Mouse (Mus musculus) myocyte (in vitro differentiated cells): ENCODE results near the gene Secisbp2l. TPM values are rescaled to one million over a fixed set of nuclear protein-coding genes. Genes with fewer than 3 reads are reported as not detected.

Experiments
- H3K27me3 ChIP-seq: one replicate; pipeline ENCODE4 v1.6.1; 2011; ENCODE audit not compliant: control insufficient read depth, insufficient read depth, insufficient read length
- H3K36me3 ChIP-seq: one replicate; pipeline ENCODE4 v1.6.1; 2011; ENCODE audit not compliant: control insufficient read depth, insufficient read depth
- H3K4me2 ChIP-seq: one replicate; pipeline ENCODE4 v1.6.1; 2011; ENCODE audit warnings: low read depth, control low read depth
- H3K4me3 ChIP-seq: one replicate; pipeline ENCODE4 v1.5.1; 2011; ENCODE audit warnings: mild to moderate bottlenecking, control low read depth, moderate library complexity
- H3K79me2 ChIP-seq: one replicate; pipeline ENCODE4 v1.6.1; 2011; ENCODE audit not compliant: control insufficient read depth, insufficient read depth
- H3ac ChIP-seq: one replicate; pipeline ENCODE4 v1.6.1; 2011; ENCODE audit not compliant: control insufficient read depth, insufficient read length
- CEBPB ChIP-seq: IDR thresholded peaks from 2 replicates; pipeline ENCODE4 v1.6.1; 2011; ENCODE audit warnings: mild to moderate bottlenecking, moderate library complexity; ENCODE audit not compliant: poor library complexity, insufficient read depth, severe bottlenecking
- E2F4 ChIP-seq: IDR thresholded peaks from one replicate; pipeline ENCODE4 v1.6.1; 2011; ENCODE audit warnings: mild to moderate bottlenecking, control low read depth, moderate library complexity; ENCODE audit not compliant: insufficient read depth
- MAX ChIP-seq: IDR thresholded peaks from one replicate; pipeline ENCODE4 v1.6.1; 2011; ENCODE audit warnings: low read depth, mild to moderate bottlenecking, control low read depth
- MYOD1 ChIP-seq, 3 experiments: IDR thresholded peaks; one replicate each; pipeline ENCODE4 v1.6.1; 2011; ENCODE audit warnings: control low read depth in 2 of 3, low read depth in 2 of 3, mild to moderate bottlenecking in 2 of 3, moderate library complexity in 1 of 3; ENCODE audit not compliant: insufficient read length in 2 of 3, control insufficient read depth in 1 of 3
- MYOG ChIP-seq, 3 experiments: IDR thresholded peaks; one replicate each; pipeline ENCODE4 v1.6.1; 2011; ENCODE audit warnings: control low read depth in 2 of 3, low read depth in 2 of 3, mild to moderate bottlenecking in 2 of 3; ENCODE audit not compliant: insufficient read length in 2 of 3, control insufficient read depth in 1 of 3, insufficient read depth in 1 of 3
- POLR2A ChIP-seq: IDR thresholded peaks from one replicate; pipeline ENCODE4 v1.6.1; 2011; ENCODE audit warnings: low read depth, mild to moderate bottlenecking, control low read depth, moderate library complexity; ENCODE audit not compliant: insufficient read length
- POLR2AphosphoS2 ChIP-seq: IDR thresholded peaks from one replicate; pipeline ENCODE4 v1.6.1; 2011; ENCODE audit warnings: low read depth, control low read depth; ENCODE audit not compliant: insufficient read length
- REST ChIP-seq: IDR thresholded peaks from one replicate; pipeline ENCODE4 v1.6.1; 2011; ENCODE audit warnings: mild to moderate bottlenecking, control low read depth, moderate library complexity; ENCODE audit not compliant: insufficient read depth, insufficient read length
- SRF ChIP-seq: IDR thresholded peaks from one replicate; pipeline ENCODE4 v1.6.1; 2011; ENCODE audit warnings: low read depth; ENCODE audit not compliant: control insufficient read depth, insufficient read length
- TCF12 ChIP-seq: IDR thresholded peaks from one replicate; pipeline ENCODE4 v1.6.1; 2011; ENCODE audit warnings: mild to moderate bottlenecking, control low read depth; ENCODE audit not compliant: poor library complexity, insufficient read depth, severe bottlenecking
- TCF3 ChIP-seq: IDR thresholded peaks from one replicate; pipeline ENCODE4 v1.6.1; 2011; ENCODE audit warnings: low read depth, control low read depth; ENCODE audit not compliant: insufficient read length
- USF1 ChIP-seq: IDR thresholded peaks from one replicate; pipeline ENCODE4 v1.6.1; 2011; ENCODE audit warnings: low read depth, mild to moderate bottlenecking, control low read depth, moderate library complexity
- polyA plus RNA-seq: library from polyadenylated mRNA; unstranded; fragments of >200 nt; fragmentation: generic; extraction: Trizol; gene quantifications from one replicate; pipeline ENCODE4 v1.2.1, GENCODE M21; 2012; ENCODE audit warnings: missing spikeins

The Secisbp2l gene
- polyA plus RNA-seq, 1 experiment, result 8.4 TPM

GRCm38 (mm10) chr2:125738718-125739117 is 44.0 kb downstream of the Secisbp2l start:
- H3K27me3 ChIP-seq, result no peaks in the 10 kb centered on the region
- H3K36me3 ChIP-seq, result peaks cover 35% of the 10 kb centered on the region
- H3ac ChIP-seq, result no peak overlapping the region
- no peak overlapping the region for H3K4me3 ChIP-seq
- H3K4me2 ChIP-seq, result no peak overlapping the region
- no peak for TF ChIP-seq E2F4
- TF ChIP-seq USF1, result no peak
- TF ChIP-seq MYOD1 (IDR thresholded peaks at IDR 0.05; ENCODE audit: control insufficient read depth in 1 of 3, insufficient read length in 2 of 3, low read depth in 2 of 3), result no peak
- TF ChIP-seq MAX, result no peak
- no peak for TF ChIP-seq SRF
- no peak for TF ChIP-seq POLR2A
- no peaks in the 10 kb centered on the region for H3K79me2 ChIP-seq

DNA sequence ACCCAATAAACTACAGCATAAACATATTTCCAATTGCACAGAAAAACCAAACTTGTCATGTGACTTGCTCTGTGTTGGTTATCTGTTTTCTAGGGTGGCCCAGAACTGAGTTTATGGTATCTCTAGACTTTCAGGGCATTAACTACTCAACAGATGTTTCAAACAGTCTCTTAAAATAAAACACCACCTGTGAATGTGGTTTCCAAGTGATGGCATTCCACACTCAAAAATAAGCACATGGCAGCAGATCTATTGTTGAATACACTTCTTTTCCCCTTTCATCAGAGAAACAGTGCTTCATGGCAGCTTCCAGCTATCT is 46.7 kb downstream of the Secisbp2l start:
- Histone ChIP-seq H3K4me3 (no peak overlapping the region), H3K79me2 (no peaks in the 10 kb centered on the region), H3K36me3 (peaks cover 24% of the 10 kb centered on the region), H3K27me3 (no peaks in the 10 kb centered on the region), H3ac (no peak overlapping the region), H3K4me2 (peak overlapping the region; percentile 10)
- TF ChIP-seq USF1 (peak; percentile 44), MYOG (IDR thresholded peaks at IDR 0.05; ENCODE audit: control insufficient read depth in 1 of 3, insufficient read depth in 1 of 3, insufficient read length in 2 of 3, low read depth in 2 of 3) (peak in 1 of 3 experiments; percentile 38), POLR2AphosphoS2 (no peak)

DNA sequence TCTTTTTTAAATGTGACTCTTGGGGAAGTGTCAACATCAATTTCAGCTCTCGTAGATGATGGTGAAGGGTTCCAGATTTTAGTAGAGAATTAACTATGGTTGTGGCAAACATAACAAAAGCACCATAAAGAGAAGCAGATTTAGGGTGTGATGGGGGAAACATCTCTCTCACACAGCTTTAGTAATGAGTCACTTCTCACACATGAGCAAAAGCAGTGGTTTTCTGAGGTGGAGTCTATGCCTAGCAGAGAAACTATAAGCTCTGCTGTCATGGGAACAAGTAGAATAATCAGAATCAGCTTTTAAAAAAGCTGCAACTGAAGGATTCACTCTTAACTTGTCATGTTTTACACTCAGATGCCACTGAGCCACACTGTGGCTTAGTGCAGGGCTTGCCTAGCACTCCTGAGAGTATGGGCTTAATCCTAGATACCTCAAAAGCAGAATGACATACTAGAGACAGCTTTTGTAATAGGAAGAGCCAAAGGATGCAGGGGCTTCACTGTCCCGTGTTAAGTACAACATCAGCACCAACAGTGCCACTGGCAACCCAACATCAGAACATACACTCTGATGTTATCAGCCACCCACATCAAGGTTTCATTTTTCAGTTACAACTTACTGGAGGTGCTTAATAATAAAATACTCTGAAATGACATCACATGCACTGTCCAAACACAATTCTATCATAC is 47.2 kb downstream of the Secisbp2l start:
- Histone ChIP-seq H3K4me3 (no peak overlapping the region), H3K27me3 (no peaks in the 10 kb centered on the region), H3ac (no peak overlapping the region), H3K36me3 (peaks cover 24% of the 10 kb centered on the region), H3K79me2 (no peaks in the 10 kb centered on the region), H3K4me2 (peak overlapping the region; percentile 10)
- TF ChIP-seq CEBPB (no peak), E2F4 (no peak), SRF (no peak), POLR2AphosphoS2 (no peak), MYOG (IDR thresholded peaks at IDR 0.05; ENCODE audit: control insufficient read depth in 1 of 3, insufficient read depth in 1 of 3, insufficient read length in 2 of 3, low read depth in 2 of 3) (no peak), MYOD1 (IDR thresholded peaks at IDR 0.05; ENCODE audit: control insufficient read depth in 1 of 3, insufficient read length in 2 of 3, low read depth in 2 of 3) (no peak), POLR2A (no peak), TCF12 (no peak)

GRCm38 (mm10) chr2:125734741-125735140 is 47.9 kb downstream of the Secisbp2l start:
- H3K36me3 ChIP-seq, result peaks cover 20% of the 10 kb centered on the region
- TF ChIP-seq POLR2A, result no peak
- TF ChIP-seq E2F4, result no peak
- peak in 2 of 3 experiments; percentile 54 to 63 for TF ChIP-seq MYOD1 (IDR thresholded peaks at IDR 0.05; ENCODE audit: control insufficient read depth in 1 of 3, insufficient read length in 2 of 3, low read depth in 2 of 3)
- H3K27me3 ChIP-seq, result no peaks in the 10 kb centered on the region
- no peak overlapping the region for H3K4me2 ChIP-seq
- H3K79me2 ChIP-seq, result no peaks in the 10 kb centered on the region
- no peak overlapping the region for H3K4me3 ChIP-seq
- no peak overlapping the region for H3ac ChIP-seq

GRCm38 (mm10) chr2:125731763-125732560 is 50.7 kb downstream of the Secisbp2l start:
- Histone ChIP-seq H3K79me2 (no peaks in the 10 kb centered on the region), H3K36me3 (no peaks in the 10 kb centered on the region), H3ac (no peak overlapping the region), H3K27me3 (no peaks in the 10 kb centered on the region), H3K4me2 (peak overlapping the region; percentile 68), H3K4me3 (no peak overlapping the region)
- TF ChIP-seq USF1 (no peak), E2F4 (no peak), TCF12 (no peak), POLR2A (no peak), POLR2AphosphoS2 (no peak), MYOG (IDR thresholded peaks at IDR 0.05; ENCODE audit: control insufficient read depth in 1 of 3, insufficient read depth in 1 of 3, insufficient read length in 2 of 3, low read depth in 2 of 3) (no peak), MAX (no peak), TCF3 (no peak), REST (no peak), SRF (no peak), MYOD1 (IDR thresholded peaks at IDR 0.05; ENCODE audit: control insufficient read depth in 1 of 3, insufficient read length in 2 of 3, low read depth in 2 of 3) (no peak), CEBPB (no peak)
